Mouse (Mus musculus) liver, embryonic 14.5 days (tissue): ENCODE results near the gene Clmp.
A peak's percentile ranks its signal among the peaks of the same experiment; 100 is the strongest.

Experiments used
- CTCF ChIP-seq: IDR thresholded peaks from 2 replicates; pipeline ENCODE4 v1.5.1; 2016; ENCODE audit warnings: antibody characterized with exemption, low read depth, control low read depth
- EP300 ChIP-seq: IDR thresholded peaks from 2 replicates; pipeline ENCODE4 v1.6.1; 2016; ENCODE audit warnings: antibody characterized with exemption, low read depth

DNA sequence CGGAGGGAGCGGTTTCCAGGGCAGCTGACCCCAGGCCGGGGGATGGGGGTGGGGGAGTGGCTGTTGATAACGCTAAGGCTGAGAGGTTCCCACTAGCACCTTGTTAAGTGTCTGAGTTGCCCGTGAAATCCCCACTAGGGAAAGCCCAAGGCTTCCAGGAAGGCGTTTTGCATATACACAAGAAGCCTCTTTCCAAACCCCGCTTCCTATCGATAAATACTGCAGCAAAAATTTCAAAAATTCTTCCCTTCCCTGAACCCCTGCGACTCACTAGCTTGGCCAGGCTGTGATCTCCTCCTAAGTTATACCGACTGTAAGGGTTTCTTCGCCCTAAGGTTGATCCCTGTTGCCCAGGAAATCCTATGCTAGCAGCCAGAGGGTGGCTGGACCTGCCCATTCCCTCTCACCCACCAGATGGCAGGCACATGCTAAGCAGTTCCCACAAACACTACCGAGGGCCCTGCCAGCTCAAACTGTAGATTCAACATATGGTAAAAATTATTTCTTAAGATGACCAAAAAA, 71.4 kb downstream of the Clmp start:
- TF ChIP-seq EP300 (no peak), CTCF (peak; percentile 52)
